Mouse (Mus musculus) bone marrow macrophage, adult 2 months (primary cell): ENCODE results near the gene Hist1h2ba.

ENCODE experiments used
- CTCF ChIP-seq: IDR thresholded peaks from 2 replicates; pipeline ENCODE4 v1.5.1; 2012; ENCODE audit warnings: low read depth, mild to moderate bottlenecking, low read length, moderate library complexity
- POLR2A ChIP-seq: IDR thresholded peaks from 2 replicates; pipeline ENCODE4 v1.6.1; 2012; ENCODE audit warnings: mild to moderate bottlenecking, low read depth, low read length, borderline replicate concordance

DNA sequence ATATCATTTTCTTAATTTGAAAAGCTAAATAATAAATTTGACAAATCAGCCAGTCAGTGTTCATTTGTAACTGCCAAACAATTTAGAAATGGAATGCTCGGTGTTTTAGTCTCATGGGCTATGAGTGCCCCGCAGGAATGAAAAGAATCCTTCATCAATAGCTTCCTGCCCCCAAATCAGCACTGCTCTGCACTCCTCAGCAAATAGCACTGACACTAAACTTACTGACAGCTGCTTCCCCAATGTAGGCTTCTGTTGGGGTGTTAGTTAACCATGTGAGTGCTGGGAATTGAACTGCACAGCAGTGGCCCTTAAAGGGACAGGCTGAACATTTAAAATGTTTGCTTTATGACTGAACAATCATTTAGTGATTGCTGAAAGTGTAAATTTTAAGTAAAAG, 25.8 kb upstream of the Hist1h2ba start:
- TF ChIP-seq CTCF (no peak), POLR2A (no peak)
